Mouse (Mus musculus) C2C12 (cell line): ENCODE data around the gene Hjurp. TPM values are rescaled to one million over a fixed set of nuclear protein-coding genes. Genes with fewer than 3 reads are reported as not detected.

Source experiments
- H3K27me3 ChIP-seq: one replicate; pipeline ENCODE4 v1.6.1; 2011; ENCODE audit not compliant: control insufficient read depth, insufficient read depth, insufficient read length
- H3K36me3 ChIP-seq: one replicate; pipeline ENCODE4 v1.6.1; 2011; ENCODE audit not compliant: control insufficient read depth, insufficient read depth
- H3K4me3 ChIP-seq: one replicate; pipeline ENCODE4 v1.5.1; 2011; ENCODE audit warnings: mild to moderate bottlenecking, control low read depth; ENCODE audit not compliant: poor library complexity, insufficient read depth, severe bottlenecking
- H3K79me2 ChIP-seq: one replicate; pipeline ENCODE4 v1.6.1; 2011; ENCODE audit not compliant: control insufficient read depth, insufficient read depth
- H3K79me3 ChIP-seq: one replicate; pipeline ENCODE4 v1.6.1; 2011; ENCODE audit warnings: low read depth, control low read depth
- H3ac ChIP-seq: one replicate; pipeline ENCODE3; 2011; ENCODE audit warnings: low read depth; ENCODE audit not compliant: control insufficient read depth, insufficient read length
- CEBPB ChIP-seq: IDR thresholded peaks from one replicate; pipeline ENCODE4 v1.6.1; 2011; ENCODE audit warnings: low read depth, mild to moderate bottlenecking, control low read depth, moderate library complexity
- CTCF ChIP-seq: IDR thresholded peaks from one replicate; pipeline ENCODE4 v1.5.1; 2011; ENCODE audit not compliant: control insufficient read depth, insufficient read depth, insufficient read length
- FOSL1 ChIP-seq: IDR thresholded peaks from one replicate; pipeline ENCODE4 v1.8.0; 2011; ENCODE audit warnings: mild to moderate bottlenecking, low read length; ENCODE audit not compliant: poor library complexity, insufficient read depth, severe bottlenecking
- MAX ChIP-seq: IDR thresholded peaks from one replicate; pipeline ENCODE4 v1.6.1; 2011; ENCODE audit warnings: mild to moderate bottlenecking, control low read depth
- MYOD1 ChIP-seq: IDR thresholded peaks from one replicate; pipeline ENCODE4 v1.6.1; 2011; ENCODE audit warnings: low read depth; ENCODE audit not compliant: control insufficient read depth, insufficient read length
- MYOG ChIP-seq: IDR thresholded peaks from one replicate; pipeline ENCODE4 v1.6.1; 2011; ENCODE audit not compliant: control insufficient read depth, insufficient read length; ENCODE audit errors: extremely low read depth
- USF1 ChIP-seq: IDR thresholded peaks from one replicate; pipeline ENCODE4 v1.6.1; 2011; ENCODE audit warnings: low read depth, mild to moderate bottlenecking, control low read depth, moderate library complexity
- polyA plus RNA-seq: library from polyadenylated mRNA; unstranded; fragments of >200 nt; fragmentation: generic; extraction: Trizol; gene quantifications from one replicate; pipeline ENCODE4 v1.2.1, GENCODE M21; 2012; ENCODE audit warnings: missing spikeins

Hjurp gene
- polyA plus RNA-seq, 1 experiment: 54.4 TPM

DNA sequence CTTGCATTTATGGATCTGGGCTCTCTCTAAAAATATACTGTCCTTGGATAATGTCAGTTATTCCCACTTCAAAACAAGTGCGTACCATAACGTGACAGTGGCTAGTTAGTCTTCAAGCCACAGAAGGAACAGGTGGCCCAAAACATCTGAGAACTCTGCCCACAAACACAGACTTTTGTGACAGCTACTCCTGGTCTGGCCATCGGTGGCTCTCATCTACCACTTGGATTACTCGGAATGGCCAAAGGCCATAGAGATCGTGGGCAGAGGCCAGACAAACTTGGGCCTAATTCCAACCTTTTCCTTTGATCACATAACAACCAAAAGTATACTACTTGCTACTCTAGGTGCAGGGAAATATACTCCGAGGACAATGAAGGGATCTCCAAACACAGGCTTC lies 9.4 kb downstream of the Hjurp start:
- H3ac ChIP-seq: no peak overlapping the region
- peaks cover 92% of the 10 kb centered on the region for H3K36me3 ChIP-seq
- no peak overlapping the region for H3K4me3 ChIP-seq
- TF ChIP-seq MYOG (no peak), FOSL1 (no peak), CTCF (no peak), MYOD1 (no peak), MAX (no peak), CEBPB (no peak), USF1 (no peak)
- no peaks in the 10 kb centered on the region for H3K27me3 ChIP-seq
- H3K79me2 ChIP-seq: peaks cover 67% of the 10 kb centered on the region
- H3K79me3 ChIP-seq: peaks cover 14% of the 10 kb centered on the region

GRCm38 (mm10) chr1:88267489-88267888 lies 9.9 kb downstream of the Hjurp start:
- H3K79me3 ChIP-seq: peaks cover 9% of the 10 kb centered on the region
- peaks cover 64% of the 10 kb centered on the region for H3K79me2 ChIP-seq
- no peak overlapping the region for H3ac ChIP-seq
- H3K27me3 ChIP-seq: no peaks in the 10 kb centered on the region
- no peak overlapping the region for H3K4me3 ChIP-seq
- TF ChIP-seq MYOG: no peak
- TF ChIP-seq USF1: no peak
- TF ChIP-seq CTCF: no peak
- TF ChIP-seq FOSL1: no peak
- no peak for TF ChIP-seq CEBPB
- no peak for TF ChIP-seq MYOD1
- TF ChIP-seq MAX: no peak
- peaks cover 92% of the 10 kb centered on the region for H3K36me3 ChIP-seq

GRCm38 (mm10) chr1:88266123-88266522 lies 11.3 kb downstream of the Hjurp start:
- Histone ChIP-seq H3K79me3 (peaks cover 9% of the 10 kb centered on the region), H3ac (no peak overlapping the region), H3K4me3 (no peak overlapping the region), H3K79me2 (peaks cover 62% of the 10 kb centered on the region), H3K27me3 (no peaks in the 10 kb centered on the region), H3K36me3 (peaks cover 93% of the 10 kb centered on the region)
- TF ChIP-seq USF1 (no peak), CTCF (no peak), MYOD1 (no peak), FOSL1 (no peak), MAX (no peak), CEBPB (no peak), MYOG (no peak)

- TF ChIP-seq MYOG (no peak), MAX (no peak), MYOD1 (no peak), USF1 (no peak), CTCF (no peak), FOSL1 (no peak), CEBPB (no peak)
- Histone ChIP-seq H3K79me3 (peaks cover 9% of the 10 kb centered on the region), H3K36me3 (peaks cover 89% of the 10 kb centered on the region), H3ac (no peak overlapping the region), H3K27me3 (no peaks in the 10 kb centered on the region), H3K79me2 (peaks cover 62% of the 10 kb centered on the region), H3K4me3 (no peak overlapping the region)
Measured at GRCm38 (mm10) chr1:88264869-88265240, 12.6 kb downstream of the Hjurp start.

DNA sequence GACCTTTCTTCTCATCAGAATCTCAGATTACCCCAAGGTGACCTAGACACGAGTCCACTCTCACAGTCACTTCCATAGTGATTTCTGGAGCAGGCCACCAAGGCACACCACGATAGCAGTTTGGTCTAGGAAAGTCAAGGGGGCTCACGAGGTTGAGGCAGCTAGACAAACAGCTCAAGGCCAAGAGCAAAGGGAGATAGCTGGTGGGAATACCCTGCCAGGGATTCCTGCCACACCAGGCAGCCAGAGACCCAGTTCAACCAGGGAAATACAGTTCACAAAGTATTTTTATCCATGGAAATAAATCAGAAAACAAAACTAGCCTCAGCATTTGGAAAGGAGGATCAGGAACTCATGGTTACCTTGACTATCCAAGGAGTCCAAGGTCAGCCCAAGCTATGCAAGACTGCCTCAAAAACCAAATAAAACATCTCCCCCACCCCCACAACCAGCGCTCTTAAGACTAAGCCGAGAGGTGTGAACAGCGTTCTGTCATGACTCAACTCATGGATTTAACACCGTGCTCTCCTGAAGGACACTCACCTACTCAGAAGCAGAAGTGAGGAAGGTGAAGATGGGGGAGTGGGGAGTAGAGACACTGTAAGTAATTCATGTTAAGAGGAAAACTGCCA lies 13.1 kb downstream of the Hjurp start:
- H3K4me3 ChIP-seq: no peak overlapping the region
- TF ChIP-seq CTCF (no peak), MYOD1 (no peak), FOSL1 (no peak), USF1 (no peak), MAX (no peak), CEBPB (no peak), MYOG (no peak)
- H3K36me3 ChIP-seq: peaks cover 84% of the 10 kb centered on the region
- H3K27me3 ChIP-seq: no peaks in the 10 kb centered on the region
- peaks cover 9% of the 10 kb centered on the region for H3K79me3 ChIP-seq
- H3ac ChIP-seq: no peak overlapping the region
- peaks cover 62% of the 10 kb centered on the region for H3K79me2 ChIP-seq
